Mouse (Mus musculus): ENCODE measurements around the gene Rplp0.

- TF ChIP-seq CTCF (IDR thresholded peaks at IDR 0.05; ENCODE audit: extremely low read depth, insufficient read depth, low read length) (no peak), POLR2A (IDR thresholded peaks at IDR 0.05; ENCODE audit: extremely low read depth, insufficient read depth, low read length) (no peak)
Measured at GRCm38 (mm10) chr5:115568681-115569080, 9.4 kb downstream of the Rplp0 start.
